Mouse (Mus musculus) embryonic fibroblast, embryonic 13.5 days (primary cell): Measurements from ENCODE around the gene Gm49339. TPM values are rescaled to one million over a fixed set of nuclear protein-coding genes. Genes with fewer than 3 reads are reported as not detected.
"Not testable (repeated sequence)": the region's sequence is repeated elsewhere in the genome, so short reads cannot be mapped to it uniquely, and the experiment has no call there.

Source experiments
- H3K27ac ChIP-seq: 2 replicates; pipeline ENCODE4 v1.5.1; 2012; ENCODE audit warnings: low read length, control low read depth, inconsistent platforms; ENCODE audit not compliant: insufficient read depth
- H3K4me1 ChIP-seq: 2 replicates; pipeline ENCODE4 v1.6.1; 2011; ENCODE audit warnings: low read length; ENCODE audit not compliant: control insufficient read depth, insufficient read depth
- H3K4me3 ChIP-seq: 2 replicates; pipeline ENCODE4 v1.5.1; 2011; ENCODE audit warnings: mild to moderate bottlenecking, control low read depth, low read length; ENCODE audit not compliant: insufficient read depth
- CTCF ChIP-seq: IDR thresholded peaks from 2 replicates; pipeline ENCODE4 v1.5.1; 2011; ENCODE audit warnings: mild to moderate bottlenecking, control low read depth, low read length, moderate library complexity, borderline replicate concordance; ENCODE audit not compliant: insufficient read depth
- POLR2A ChIP-seq: IDR thresholded peaks from 2 replicates; pipeline ENCODE4 v1.6.1; 2011; ENCODE audit warnings: low read depth, mild to moderate bottlenecking, control low read depth, low read length, moderate library complexity
- polyA plus RNA-seq: library from polyadenylated mRNA; stranded (reverse); fragments of >200 nt; gene quantifications from 2 replicates; pipeline ENCODE4 v1.2.4, GENCODE M21; 2011; ENCODE audit warnings: low read depth; ENCODE audit not compliant: missing spikeins, insufficient read length

Gm49339 gene
- polyA plus RNA-seq, result 0.80 and 6.8 TPM in 2 replicates

DNA sequence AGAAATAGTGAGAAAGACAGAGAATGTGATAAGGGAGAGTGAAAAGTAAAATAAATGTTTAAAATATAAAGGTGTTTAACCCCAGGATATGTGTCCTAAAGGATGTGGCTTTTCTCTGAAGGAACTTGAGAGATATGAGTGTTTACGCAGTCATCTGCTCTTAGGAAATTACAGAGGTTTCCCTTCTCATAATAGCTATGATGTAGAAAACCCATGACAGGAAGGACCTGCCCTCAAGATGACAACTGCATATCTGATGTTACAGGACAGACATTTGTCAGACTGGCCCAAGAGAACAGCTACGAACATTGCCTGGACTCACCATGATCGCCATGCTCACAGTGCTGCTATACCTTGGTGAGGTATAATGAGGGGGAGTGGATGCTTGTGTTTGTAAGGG lies at the start of gene Gm49339, which contains the start of gene Lilr4b:
Gm49339 (plus strand) TSS at position 216 of the 400 bp plus-strand sequence.
Lilr4b (plus strand) TSS at position 236 of the 400 bp plus-strand sequence.
- not testable (repeated sequence) for H3K27ac ChIP-seq, H3K4me3 ChIP-seq

DNA sequence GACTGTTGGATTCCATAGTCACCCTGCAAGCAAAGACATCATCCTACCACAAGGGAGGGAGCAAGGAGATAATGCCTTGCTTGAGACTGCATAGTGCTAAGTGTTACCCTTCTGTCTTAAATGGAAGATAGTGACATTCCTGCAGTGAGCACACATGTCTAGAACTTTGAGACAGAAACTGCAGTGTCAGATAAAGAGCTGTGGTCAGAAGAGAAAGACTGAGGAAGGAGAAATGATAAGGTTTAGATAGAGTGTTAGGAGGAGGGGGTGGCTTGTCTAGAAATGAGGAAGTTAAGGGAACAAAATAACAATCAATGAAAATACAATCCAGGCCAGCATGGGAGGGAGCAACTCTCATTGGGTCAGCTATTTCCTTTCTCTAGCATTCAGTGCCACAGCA lies 47.5 kb upstream of the Gm49339 start:
- H3K4me1 ChIP-seq, result no peaks in the 10 kb centered on the region
- H3K4me3 ChIP-seq, result no peak overlapping the region
- H3K27ac ChIP-seq, result no peak overlapping the region
- TF ChIP-seq CTCF, result no peak
- TF ChIP-seq POLR2A, result no peak

More for the DNA sequence above, at the start of gene Gm49339, which contains the start of gene Lilr4b:
- H3K4me1 ChIP-seq, result not testable (repeated sequence)

DNA sequence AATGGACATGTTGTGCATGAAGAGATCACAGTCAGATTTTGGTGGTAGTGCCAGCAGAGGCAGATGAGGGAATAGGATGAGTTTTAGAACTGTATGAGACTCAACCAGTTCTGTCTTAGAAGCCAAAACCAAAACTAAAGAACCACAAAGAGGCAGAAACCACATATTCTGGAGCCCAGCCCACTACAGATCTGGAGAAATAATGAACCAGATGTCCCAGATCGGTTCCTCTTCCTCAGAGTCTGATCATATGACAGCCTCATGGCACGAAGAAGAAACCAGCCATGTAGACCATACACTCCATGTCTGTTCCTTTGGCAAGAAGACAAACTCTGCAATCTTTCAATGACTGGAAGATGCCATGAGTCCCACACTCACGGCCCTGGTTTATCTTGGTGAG lies 44.7 kb upstream of the Gm49339 start:
- Histone ChIP-seq H3K4me3 (no peak overlapping the region), H3K27ac (no peak overlapping the region), H3K4me1 (no peaks in the 10 kb centered on the region)
- TF ChIP-seq CTCF (no peak), POLR2A (no peak)

DNA sequence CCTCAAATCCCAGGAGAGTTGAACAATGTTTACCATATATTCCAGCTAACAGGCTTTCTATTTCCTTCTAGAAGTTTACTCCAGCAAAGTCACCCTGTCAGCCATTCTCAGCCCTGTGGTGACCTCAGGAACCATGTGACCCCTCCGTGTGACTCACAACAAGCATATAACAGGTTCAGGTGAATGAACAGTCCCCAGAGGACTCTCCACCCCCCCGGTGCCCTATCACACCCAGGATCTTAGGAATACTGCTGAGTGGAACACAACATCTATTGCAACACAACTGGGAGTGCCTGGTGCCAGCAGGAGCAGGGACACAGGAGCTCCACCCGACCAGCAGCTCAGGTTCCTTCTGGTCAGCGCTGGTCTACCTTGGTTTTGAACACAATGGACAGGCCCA lies 28.8 kb upstream of the Gm49339 start:
- no peak overlapping the region for H3K27ac ChIP-seq
- no peak for TF ChIP-seq CTCF
- no peak for TF ChIP-seq POLR2A
- no peak overlapping the region for H3K4me3 ChIP-seq
- no peaks in the 10 kb centered on the region for H3K4me1 ChIP-seq

DNA sequence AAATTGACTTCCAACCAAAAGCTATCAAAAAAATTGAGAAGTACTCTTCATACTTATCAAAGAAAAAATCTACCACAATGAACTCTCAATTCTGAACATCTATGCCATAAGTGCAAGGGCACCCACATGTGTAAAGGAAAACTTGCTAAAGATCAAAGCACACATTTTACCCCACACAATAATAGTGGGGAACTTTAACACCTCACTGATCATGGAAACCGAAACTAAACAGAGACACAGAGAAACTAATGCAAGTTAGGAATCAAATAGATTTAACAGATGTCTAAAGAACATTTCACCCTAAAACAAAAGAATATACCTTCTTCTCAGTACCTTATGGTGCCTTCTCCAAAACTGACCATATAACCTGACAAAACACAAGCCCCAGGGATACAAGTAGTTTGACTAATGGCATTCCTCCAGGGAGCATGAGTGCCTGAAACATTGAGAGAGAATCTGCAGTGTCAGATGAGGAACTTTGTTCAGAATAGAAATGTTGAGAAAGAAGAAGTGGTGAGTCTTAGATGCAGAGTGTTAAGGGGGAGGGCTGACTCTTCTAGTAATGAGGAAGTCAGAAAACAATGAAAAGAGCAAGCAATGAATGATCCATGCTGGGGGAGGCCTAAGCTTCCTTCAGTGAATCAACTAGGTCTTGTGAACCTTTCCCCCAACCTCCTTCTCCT lies 26.7 kb upstream of the Gm49339 start:
- Histone ChIP-seq H3K4me1 (no peaks in the 10 kb centered on the region), H3K4me3 (no peak overlapping the region), H3K27ac (no peak overlapping the region)
- TF ChIP-seq POLR2A, result no peak
- no peak for TF ChIP-seq CTCF

DNA sequence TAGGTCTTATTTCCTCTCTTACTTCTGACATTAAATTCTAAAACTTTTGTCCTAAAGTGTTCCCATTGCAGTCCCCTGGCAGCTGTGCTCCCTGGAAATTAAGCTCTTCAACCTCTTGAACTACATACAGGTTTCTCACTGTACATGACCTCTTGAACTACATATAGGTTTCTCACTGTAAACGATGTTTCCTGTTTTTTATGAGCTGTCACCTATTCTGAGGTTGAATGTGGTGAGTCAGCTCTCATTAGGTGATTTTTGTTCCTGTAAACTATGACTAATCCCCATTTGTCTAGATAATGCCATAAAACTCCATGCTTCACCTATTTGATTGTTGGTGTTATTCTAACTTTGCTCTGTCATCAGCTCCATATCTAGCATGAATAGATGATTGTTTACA lies 26.0 kb upstream of the Gm49339 start:
- Histone ChIP-seq H3K4me1 (no peaks in the 10 kb centered on the region), H3K27ac (no peak overlapping the region), H3K4me3 (no peak overlapping the region)
- TF ChIP-seq POLR2A (no peak), CTCF (no peak)

DNA sequence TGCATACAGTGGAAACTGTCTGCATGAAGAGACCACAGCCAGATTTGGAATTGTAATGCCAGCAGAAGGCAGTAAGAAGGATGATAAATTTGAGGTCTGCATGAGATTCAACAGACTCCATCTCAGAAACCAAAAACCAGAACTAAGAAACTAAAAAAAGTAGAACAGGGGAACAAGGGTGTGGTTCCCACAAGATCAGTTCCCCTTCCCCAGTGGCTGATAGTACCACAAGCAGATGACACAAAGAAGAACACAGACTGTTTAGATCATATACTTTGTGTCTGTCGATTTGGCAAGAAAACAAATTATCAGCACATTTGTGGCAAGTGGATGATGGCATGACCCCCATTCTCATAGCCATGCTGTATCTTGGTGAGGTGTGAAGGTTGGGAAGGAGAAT lies 24.6 kb upstream of the Gm49339 start:
- TF ChIP-seq CTCF (no peak), POLR2A (no peak)
- Histone ChIP-seq H3K27ac (no peak overlapping the region), H3K4me3 (no peak overlapping the region), H3K4me1 (no peaks in the 10 kb centered on the region)

DNA sequence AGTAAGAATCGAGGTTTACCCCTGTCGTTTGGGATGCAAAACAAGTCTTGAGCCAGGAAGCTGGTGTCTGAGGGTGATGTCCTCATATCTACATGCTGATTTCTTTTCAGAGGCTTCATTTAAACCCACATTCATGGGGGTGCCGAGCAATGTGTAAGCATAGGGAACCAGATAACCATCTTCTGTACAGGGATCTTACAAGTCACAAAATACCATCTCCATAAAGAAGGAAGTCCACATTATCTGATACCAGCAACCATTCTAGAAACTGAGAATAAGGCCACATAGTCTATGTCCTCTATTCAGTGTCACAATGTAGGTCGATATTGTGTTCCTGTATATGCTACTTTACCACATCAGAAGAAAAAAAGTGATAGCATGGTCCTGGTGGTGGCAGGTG lies 24.0 kb upstream of the Gm49339 start:
- Histone ChIP-seq H3K27ac (no peak overlapping the region), H3K4me3 (no peak overlapping the region), H3K4me1 (no peaks in the 10 kb centered on the region)
- TF ChIP-seq POLR2A, result no peak
- no peak for TF ChIP-seq CTCF

DNA sequence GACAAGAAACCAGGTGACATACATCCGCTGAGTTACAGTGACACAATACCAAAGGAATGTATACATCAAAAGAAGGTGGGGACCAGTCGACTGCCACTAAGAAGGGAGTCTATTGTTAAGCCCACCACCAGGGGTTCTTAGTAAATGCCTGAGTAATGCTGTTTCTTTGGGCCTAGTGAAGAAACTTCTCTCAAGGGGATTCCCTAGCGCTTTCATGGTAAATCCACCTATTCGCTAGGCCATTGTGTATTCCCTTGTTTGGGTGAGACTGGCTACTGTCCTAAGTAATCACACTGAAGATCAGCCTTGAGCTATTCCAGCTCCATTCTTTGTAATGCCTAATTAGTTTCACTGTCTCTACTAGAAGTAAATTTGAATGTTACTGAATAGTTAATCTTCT lies 16.6 kb upstream of the Gm49339 start:
- H3K4me3 ChIP-seq, H3K27ac ChIP-seq, H3K4me1 ChIP-seq: not testable (repeated sequence)

DNA sequence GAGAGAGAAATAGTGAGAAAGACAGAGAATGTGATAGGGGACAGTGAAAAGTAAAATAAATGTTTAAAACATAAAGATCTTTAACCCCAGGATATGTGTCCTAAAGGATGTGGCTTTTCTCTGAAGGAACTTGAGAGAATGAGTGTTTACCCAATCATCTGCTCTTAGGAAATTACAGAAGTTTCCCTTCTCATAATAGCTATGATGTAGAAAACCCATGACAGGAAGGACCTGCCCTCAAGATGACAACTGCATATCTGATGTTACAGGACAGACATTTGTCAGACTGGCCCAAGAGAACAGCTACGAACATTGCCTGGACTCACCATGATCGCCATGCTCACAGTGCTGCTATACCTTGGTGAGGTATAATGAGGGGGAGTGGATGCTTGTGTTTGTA lies 10.3 kb downstream of the Gm49339 start, which contains the start of gene Lilrb4a:
Lilrb4a (plus strand) TSS at position 266 of the 400 bp plus-strand sequence.
- not testable (repeated sequence) for H3K27ac ChIP-seq, H3K4me3 ChIP-seq, H3K4me1 ChIP-seq

DNA sequence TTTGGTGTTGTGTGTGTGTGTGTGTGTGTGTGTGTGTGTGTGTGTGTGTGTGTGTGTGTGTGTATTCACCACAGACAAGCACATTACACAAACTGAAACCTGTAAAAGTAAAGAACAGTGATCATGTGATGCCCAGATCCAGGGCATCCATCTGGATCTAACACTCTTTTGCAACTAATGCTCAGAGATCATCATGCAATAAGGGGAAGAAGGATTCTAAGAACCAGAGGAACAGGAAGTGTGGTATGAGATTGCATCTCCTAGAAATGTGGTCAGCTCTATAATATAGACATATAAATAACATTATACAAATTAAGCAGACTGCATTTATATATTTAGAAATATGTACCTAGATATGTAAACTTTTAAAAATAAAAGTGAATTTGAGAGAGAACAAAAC lies 39.6 kb downstream of the Gm49339 start:
- Histone ChIP-seq H3K27ac (no peak overlapping the region), H3K4me1 (no peaks in the 10 kb centered on the region), H3K4me3 (no peak overlapping the region)
- TF ChIP-seq CTCF, result no peak
